Mouse (Mus musculus) gastrocnemius, adult 2 months (tissue): ENCODE measurements around the gene Kcna2. TPM values are rescaled to one million over a fixed set of nuclear protein-coding genes. Genes with fewer than 3 reads are reported as not detected.

Experiments used
- DNase-seq: peaks from one replicate; pipeline ENCODE4 v3.0.0; 2022
- H3K27ac ChIP-seq: fragments of 200-600 bp; 2 replicates; pipeline ENCODE4 v1.8.1; 2022; ENCODE audit warnings: mild to moderate bottlenecking
- H3K4me3 ChIP-seq: fragments of 200-600 bp; 2 replicates; pipeline ENCODE4 v1.8.1; 2022; ENCODE audit warnings: mild to moderate bottlenecking, moderate library complexity
- CTCF ChIP-seq: fragments of 200-600 bp; IDR thresholded peaks from 2 replicates; pipeline ENCODE4 v1.8.1; 2022; ENCODE audit warnings: antibody characterized with exemption, mild to moderate bottlenecking, moderate library complexity
- intact Hi-C: fragments of 180-260 bp; cut with DNase I; formaldehyde crosslinking; loops from one replicate; pipeline ENCODE4 v1.15.1; 2025
- long read RNA-seq, 2 experiments: library from polyadenylated mRNA; stranded (forward); transcript quantifications; one replicate each; pipeline ENCODE4 v2.0.0; 2021
- total RNA-seq, 2 experiments: library from RNA; stranded (reverse); gene quantifications; 2 replicates each; pipeline ENCODE4 v1.2.3; 2021

Gene Kcna2
- total RNA-seq, result 1 to 10 TPM in 1 of 2 experiments, under 1 TPM in 1; 0.73 to 1.2 TPM
- long read RNA-seq, experiment 1, result 0 reads
- long read RNA-seq, experiment 2, result 0 reads

DNA sequence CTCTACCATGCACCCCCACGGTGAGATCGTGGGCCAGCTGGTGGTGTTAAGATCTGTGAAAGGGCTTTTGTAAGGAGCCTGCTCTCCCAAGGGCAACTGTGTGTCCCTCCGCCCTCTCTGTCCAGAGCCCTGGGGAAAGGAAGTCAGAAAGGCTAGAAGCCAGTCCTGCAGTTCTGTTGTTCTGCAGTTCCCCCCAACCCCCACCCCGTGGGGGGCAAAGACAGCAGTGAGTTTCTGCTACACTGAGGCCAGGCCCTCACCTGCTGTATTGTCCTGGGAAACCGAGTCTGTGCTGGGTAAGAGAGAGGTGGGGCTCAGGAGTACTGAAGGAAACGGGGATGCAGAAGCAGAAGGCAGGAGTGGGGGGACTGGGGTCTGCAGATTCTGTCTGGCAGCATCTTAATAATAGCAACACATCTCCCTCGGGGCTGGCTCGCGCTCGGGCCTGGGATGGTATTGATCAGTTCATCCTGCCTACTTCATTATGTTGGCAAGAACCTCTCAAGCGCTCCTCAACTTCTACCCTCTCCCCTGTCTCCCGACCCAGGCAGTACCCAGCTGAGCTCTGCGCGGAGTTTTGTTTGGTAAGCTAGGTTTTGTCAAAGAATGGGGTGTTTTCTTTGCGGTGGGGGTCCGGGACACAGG lies at the start of gene Kcna2:
TSS of gene Kcna2 (plus strand) at position 336 of the 645 bp plus-strand sequence.
- intact Hi-C loops, result no loop called here
- DNase-seq, result no peak
- Histone ChIP-seq H3K27ac (peak within 1 kb of the TSS; percentile 74), H3K4me3 (peak within 1 kb of the TSS; percentile 76)
- TF ChIP-seq CTCF, result no peak

DNA sequence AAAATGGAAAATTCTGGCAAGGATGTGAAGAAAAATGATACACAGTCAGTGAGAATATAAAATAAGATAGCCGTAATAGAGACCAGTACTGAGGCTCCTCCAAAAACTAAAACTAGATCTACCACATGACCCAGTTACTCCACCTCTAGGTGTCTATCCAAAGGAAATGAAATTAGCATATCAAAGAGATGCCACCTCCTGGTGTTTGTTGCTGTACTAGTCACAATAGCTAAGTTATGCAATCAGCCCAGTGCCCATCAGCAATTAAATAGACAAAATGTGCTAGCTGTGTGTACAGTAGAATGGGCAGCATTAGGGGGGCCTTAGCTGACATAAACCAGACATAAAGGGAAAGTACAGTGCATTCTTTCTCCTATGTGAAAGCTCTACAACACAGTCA lies 39.5 kb upstream of the Kcna2 start:
- Histone ChIP-seq H3K27ac (no peak overlapping the region), H3K4me3 (no peak overlapping the region)
- intact Hi-C loops, result no loop called here
- TF ChIP-seq CTCF, result no peak
- no peak for DNase-seq

DNA sequence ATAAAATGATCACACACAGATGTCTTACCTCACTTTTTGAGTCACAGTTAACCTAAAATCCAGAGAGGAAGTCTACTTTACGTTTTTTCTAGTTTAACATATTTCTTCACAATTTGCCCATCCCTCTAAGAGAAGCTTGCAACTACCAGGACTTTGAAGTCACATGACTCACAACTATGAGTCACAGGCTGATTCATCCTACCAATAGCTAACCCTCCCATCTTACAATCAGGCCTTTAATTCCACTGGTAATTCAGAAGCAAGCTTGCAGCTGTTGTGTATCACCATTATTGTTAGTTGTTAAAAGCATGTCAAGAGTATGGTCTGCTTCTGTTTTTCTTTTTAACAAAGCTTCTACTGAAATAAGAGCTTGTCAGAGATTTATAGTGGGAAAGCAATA lies 38.2 kb upstream of the Kcna2 start:
- Histone ChIP-seq H3K27ac (no peak overlapping the region), H3K4me3 (no peak overlapping the region)
- intact Hi-C loops, result no loop called here
- no peak for TF ChIP-seq CTCF
- DNase-seq, result no peak

DNA sequence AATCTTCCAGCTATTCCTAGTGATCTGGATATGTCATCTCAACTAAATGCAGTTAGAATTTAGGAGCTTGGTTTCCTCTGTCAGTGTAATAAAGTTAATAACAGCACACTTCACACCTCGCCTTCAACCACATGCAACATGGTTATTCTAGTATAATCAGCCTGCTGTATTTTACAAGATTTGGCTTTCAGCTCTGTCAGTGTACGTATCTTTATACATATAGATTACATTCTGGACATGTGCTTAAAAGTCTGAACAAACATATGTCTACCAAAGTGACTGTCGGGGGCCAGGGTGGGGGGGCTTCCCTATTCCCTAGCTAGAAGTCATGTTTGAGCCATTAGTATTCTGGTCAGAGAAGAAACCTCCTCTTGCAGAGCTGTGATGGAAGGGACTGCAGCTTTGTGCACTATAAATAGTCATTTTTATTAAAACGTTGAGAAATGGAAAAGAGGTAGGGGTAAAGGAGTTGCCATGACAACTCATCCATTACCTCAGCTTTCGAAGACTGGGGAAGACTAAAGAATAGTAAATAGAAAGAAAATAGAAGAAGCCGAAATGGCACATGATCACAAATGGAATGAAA lies 35.3 kb upstream of the Kcna2 start:
- intact Hi-C loops, result no loop called here
- no peak for TF ChIP-seq CTCF
- DNase-seq, result no peak
- no peak overlapping the region for H3K27ac ChIP-seq
- H3K4me3 ChIP-seq, result no peak overlapping the region

DNA sequence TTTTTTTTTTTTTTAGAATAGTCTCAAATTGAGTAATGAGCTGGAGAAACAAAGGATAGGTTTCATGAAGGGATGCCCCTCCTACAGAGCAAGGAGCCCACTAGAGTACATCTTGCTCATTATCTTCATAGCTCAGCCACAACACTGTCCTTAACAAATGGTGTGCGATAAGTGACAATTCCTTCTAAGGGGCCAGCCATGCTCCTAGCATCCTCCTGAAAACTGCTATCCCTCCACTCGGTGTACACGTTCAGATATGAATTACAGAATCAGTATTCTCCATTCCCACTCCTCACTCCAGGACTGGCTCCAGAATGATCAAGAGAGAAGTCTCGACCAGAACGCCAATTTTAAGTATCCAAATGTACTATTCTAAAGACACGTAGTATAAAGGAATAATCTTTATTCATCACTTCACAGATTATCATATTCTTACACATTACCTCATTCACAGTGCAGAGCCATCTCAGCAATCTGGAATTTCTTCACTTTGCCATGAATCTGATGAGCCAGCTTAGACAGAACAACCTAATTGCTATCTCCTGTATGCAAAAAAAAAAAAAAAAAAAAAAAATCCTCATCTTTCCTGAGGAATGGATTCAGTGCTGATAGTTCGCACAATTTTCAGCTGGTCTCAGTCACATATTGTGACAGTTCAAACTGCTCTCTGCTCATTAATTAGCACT lies 34.6 kb upstream of the Kcna2 start:
- DNase-seq, result no peak
- H3K4me3 ChIP-seq, result no peak overlapping the region
- intact Hi-C loops, result no loop called here
- TF ChIP-seq CTCF, result no peak
- H3K27ac ChIP-seq, result no peak overlapping the region

DNA sequence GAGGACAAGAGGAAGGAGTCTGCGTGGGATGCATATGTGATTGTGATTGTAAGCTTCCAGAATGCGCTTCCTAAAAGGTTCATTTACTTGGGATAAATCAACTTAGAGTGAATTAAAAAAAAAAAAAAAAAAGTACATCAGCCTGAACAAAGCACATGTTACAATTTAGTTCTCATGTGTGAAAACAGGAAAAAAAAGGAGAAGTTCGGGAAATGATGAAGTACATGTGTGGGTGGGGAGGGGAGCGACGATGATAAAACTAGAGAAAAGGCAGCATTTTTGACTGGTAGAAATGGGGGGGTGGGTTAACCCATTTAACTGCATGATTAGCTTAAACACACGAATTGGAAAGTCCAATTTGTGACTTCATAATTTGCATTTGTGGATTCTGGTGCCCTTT lies 33.7 kb upstream of the Kcna2 start:
- intact Hi-C loops, result no loop called here
- Histone ChIP-seq H3K27ac (no peak overlapping the region), H3K4me3 (no peak overlapping the region)
- no peak for TF ChIP-seq CTCF
- DNase-seq, result no peak

DNA sequence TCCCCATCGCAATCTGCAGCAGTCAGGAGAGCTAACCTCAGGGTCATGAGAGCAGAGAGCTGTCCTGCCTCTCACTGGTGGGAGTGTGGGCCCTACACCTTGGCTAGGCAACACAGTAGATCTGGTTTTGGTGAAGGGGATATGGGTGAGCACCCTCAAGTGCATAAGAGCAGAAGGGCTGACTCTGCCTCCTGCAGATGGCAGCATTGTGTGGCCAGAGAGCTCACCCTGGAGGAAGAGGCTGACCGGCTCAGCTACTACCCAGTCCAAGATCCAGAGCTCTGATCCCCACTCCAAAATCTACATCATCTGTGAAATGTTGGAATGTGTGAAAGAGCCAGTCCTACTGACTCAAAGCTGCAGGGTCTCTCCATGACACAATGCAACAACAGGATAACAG lies 27.1 kb upstream of the Kcna2 start:
- TF ChIP-seq CTCF, result no peak
- Histone ChIP-seq H3K27ac (no peak overlapping the region), H3K4me3 (no peak overlapping the region)
- DNase-seq, result no peak
- intact Hi-C loops, result no loop called here

DNA sequence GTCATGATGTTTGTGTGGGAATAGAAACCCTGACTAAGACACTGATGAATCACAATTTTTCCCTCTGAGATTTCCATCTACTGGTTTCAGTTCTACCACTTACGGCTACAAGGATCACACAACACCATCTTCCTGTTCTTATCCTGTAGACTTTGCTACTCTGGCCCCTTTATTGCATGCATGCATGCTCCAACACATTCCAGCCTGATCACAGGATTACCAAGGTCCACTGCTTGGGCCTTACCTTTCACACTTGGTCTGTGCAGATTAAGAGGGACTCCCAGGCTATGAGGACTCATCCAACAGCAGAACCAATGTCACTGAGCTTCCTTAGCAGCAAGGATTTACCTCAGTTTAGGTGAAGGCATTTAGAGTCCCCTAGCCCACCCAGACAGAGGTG lies 25.2 kb upstream of the Kcna2 start:
- H3K27ac ChIP-seq, result no peak overlapping the region
- intact Hi-C loops, result no loop called here
- no peak for TF ChIP-seq CTCF
- DNase-seq, result no peak
- no peak overlapping the region for H3K4me3 ChIP-seq

DNA sequence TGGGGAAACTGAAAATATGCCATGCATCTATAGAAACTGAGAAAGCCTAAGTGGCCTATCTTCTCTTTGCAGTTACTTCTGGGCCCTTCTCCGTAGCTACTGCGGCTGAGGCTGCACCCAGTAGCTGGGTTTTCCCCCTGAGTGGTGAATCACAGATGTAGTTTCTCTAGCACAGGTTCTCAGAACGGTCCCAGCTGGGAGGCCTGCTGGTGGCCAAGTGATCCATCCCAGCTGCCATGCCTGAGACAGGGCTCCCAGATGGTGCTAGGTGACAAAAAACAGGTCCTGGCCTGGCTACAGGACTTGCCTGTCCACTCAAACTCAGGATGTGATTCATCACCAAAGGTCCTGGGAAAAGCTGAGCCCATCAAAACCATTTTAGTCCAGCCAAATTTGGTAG lies 24.3 kb upstream of the Kcna2 start:
- intact Hi-C loops, result no loop called here
- TF ChIP-seq CTCF, result no peak
- no peak overlapping the region for H3K4me3 ChIP-seq

DNA sequence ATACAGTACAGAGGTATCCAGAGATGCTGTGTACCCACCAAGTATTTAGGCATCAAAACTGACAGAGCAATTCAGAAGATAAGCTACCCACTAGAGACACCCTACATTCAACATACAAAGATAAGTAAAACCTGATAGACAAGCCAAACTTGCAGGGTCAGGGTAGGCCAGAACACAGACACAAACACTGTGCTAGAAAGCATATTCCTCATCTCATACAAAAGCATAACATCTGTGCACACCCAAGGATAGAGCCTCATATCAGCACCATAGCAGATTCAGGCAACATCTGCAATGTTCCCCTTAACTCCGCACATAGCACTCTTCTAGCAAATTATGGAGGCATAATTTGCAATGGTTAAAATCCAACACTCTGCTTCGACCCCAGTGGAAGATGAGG lies 23.8 kb upstream of the Kcna2 start:
- no peak for TF ChIP-seq CTCF
- intact Hi-C loops, result no loop called here
- Histone ChIP-seq H3K4me3 (no peak overlapping the region), H3K27ac (no peak overlapping the region)
- DNase-seq, result no peak

More for the DNA sequence above, 24.3 kb upstream of the Kcna2 start:
- DNase-seq, result no peak
- H3K27ac ChIP-seq, result no peak overlapping the region

DNA sequence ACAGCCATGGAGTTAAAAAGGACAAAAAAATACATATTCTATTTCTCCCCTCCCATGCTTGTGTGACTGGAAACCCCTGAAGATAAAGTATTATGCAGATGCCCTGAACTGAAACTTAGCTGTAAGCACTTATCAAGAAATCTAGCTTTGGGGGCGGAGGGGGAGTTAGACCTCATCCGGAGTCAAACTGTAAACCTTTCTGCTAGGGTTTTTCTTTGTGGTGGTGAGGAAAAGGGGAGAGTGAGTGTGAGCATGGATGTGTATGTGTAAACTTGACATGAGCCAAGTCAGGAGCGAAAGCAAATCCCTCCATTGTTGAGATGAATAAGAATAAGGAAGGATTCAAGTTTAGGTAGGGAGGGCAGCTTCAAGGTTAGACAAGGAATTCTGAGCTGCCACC lies 20.1 kb upstream of the Kcna2 start:
- Histone ChIP-seq H3K4me3 (no peak overlapping the region), H3K27ac (no peak overlapping the region)
- DNase-seq, result no peak
- TF ChIP-seq CTCF, result no peak
- intact Hi-C loops, result no loop called here

DNA sequence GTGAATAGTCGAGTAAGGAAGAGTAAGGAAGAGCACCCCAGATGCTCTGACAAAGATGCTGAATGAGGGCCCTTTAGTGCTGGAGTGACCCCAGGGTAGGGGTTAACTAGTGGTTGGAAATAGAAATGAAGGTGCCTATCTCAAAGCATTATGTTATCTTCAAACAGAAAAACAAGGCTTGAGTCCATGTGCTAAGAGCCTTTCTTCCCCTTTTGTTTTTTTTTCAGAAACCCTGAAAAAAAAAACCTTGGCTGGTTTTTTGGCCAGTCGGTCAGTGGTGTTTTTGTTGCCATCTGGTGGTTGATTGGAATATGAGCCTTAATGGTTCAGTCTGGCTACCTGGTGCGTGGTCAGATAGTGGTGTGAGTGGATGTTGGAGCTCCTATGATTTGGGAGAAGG lies 19.7 kb upstream of the Kcna2 start:
- DNase-seq, result no peak
- Histone ChIP-seq H3K4me3 (no peak overlapping the region), H3K27ac (no peak overlapping the region)
- peak; percentile 47 for TF ChIP-seq CTCF
- intact Hi-C loops, result no loop called here

DNA sequence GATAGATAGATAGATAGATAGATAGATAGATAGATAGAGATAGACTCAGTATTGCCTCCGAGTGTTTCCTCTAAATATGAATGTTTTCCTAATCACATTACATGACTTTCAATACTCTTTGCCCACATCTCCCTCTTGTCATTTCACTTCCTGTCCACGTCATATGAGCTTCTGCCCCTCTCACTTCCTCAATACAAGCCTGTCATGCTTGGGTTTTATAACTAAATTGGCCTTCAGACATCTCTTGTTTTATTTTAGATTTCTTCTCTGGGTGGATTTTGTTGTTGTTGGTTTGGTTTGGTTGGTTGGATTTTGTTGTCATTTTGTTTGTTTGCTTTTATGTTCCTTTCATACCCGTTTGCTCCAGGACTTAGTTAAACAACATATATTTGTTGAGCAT lies 16.4 kb upstream of the Kcna2 start:
- TF ChIP-seq CTCF, result no peak
- intact Hi-C loops, result no loop called here

More for the DNA sequence above, 16.4 kb upstream of the Kcna2 start:
- H3K27ac ChIP-seq, result no peak overlapping the region
- H3K4me3 ChIP-seq, result no peak overlapping the region
- no peak for DNase-seq
